In the genomic region with DNA sequence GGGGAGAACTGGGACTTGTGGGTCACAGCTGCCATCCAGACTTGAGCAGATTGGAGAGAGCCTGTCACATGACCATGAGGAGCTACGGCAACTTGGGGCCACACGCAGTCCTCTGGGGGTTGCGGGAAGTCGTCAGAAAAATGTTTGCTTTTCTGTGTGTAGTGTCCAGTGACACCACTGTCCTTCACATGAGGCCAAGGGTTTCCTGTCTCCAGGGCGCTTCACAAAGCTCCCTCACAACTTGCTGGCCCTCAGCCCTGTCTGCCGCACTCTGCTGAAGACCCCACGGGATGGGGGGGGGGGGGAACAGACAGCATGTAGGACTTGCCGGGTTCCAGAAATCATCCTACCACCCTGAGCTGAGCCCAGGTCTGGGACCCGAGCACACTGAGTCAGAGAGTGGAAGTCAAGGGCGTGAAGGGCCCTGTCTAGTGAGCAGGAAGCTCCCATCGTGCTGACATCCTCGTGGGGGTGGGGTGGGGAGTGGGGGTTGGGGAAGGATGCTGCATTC, we compare ENCODE assay signal across 8 mouse cellular contexts. TPM values are rescaled to one million over a fixed set of nuclear protein-coding genes. Genes with fewer than 3 reads are reported as not detected.
DNase-seq lines count a peak whose midpoint lies in the region; ATAC-seq lines count a peak whose summit lies in the region.

No protein-coding gene starts in this region.

- DNase-seq in kidney, adult 9 months: no peak
- no peak for DNase-seq in intestine, embryonic 14.5 days (ENCODE audit: low spot score)
- DNase-seq in c-Kit-positive CD71-positive TER-119-positive erythroid progenitor cells, embryonic 14.5 days (ENCODE audit: low spot score): no peak
- no peak for DNase-seq in cerebellum, adult 11 months
- no peak for DNase-seq in T-cell, adult 2 months (ENCODE audit: low spot score)

- H3K4me2 ChIP-seq in kidney, embryonic 15.5 days: peak overlapping the region; percentile 37
- H3K4me2 ChIP-seq in embryonic facial prominence, embryonic 12.5 days (replicated peaks): peak overlapping the region; percentile 38
- H3K4me2 ChIP-seq in intestine, embryonic 14.5 days (ENCODE audit: low read length): no peak overlapping the region; the same call in 1 of the 2 replicates
- peak overlapping the region; percentile 29 for H3K4me2 ChIP-seq in midbrain, embryonic 15.5 days

- peak; percentile 12; the same call in 1 of the 2 replicates for ATAC-seq in kidney, embryonic 15.5 days (replicated peaks; ENCODE audit: low FRiP score)
- no peak for ATAC-seq in embryonic facial prominence, embryonic 12.5 days (ENCODE audit: insufficient number of reproducible peaks, insufficient read depth, low FRiP score, low TSS enrichment)
- ATAC-seq in intestine, embryonic 14.5 days (replicated peaks; ENCODE audit: low FRiP score, low TSS enrichment, low read depth): no peak
- peak; percentile 57 for ATAC-seq in midbrain, embryonic 15.5 days (replicated peaks)

- H3K36me3 ChIP-seq in kidney, embryonic 15.5 days: no peaks in the 10 kb centered on the region
- H3K36me3 ChIP-seq in embryonic facial prominence, embryonic 12.5 days: no peaks in the 10 kb centered on the region
- no peaks in the 10 kb centered on the region for H3K36me3 ChIP-seq in intestine, embryonic 14.5 days (ENCODE audit: control insufficient read depth, insufficient read depth, low read length)
- no peaks in the 10 kb centered on the region for H3K36me3 ChIP-seq in midbrain, embryonic 15.5 days (replicated peaks)

- H3K4me3 ChIP-seq in kidney, embryonic 15.5 days (replicated peaks): no peak overlapping the region
- no peak overlapping the region for H3K4me3 ChIP-seq in embryonic facial prominence, embryonic 12.5 days
- H3K4me3 ChIP-seq in intestine, embryonic 14.5 days (ENCODE audit: low read depth, low read length): no peak overlapping the region
- H3K4me3 ChIP-seq in midbrain, embryonic 15.5 days: no peak overlapping the region

- H3K9me3 ChIP-seq in kidney, embryonic 15.5 days (replicated peaks): no peaks in the 10 kb centered on the region
- H3K9me3 ChIP-seq in embryonic facial prominence, embryonic 12.5 days: no peaks in the 10 kb centered on the region
- H3K9me3 ChIP-seq in intestine, embryonic 14.5 days (ENCODE audit: control insufficient read depth, low read length): no peaks in the 10 kb centered on the region
- H3K9me3 ChIP-seq in midbrain, embryonic 15.5 days: no peaks in the 10 kb centered on the region

- peaks cover 50% of the 10 kb centered on the region for H3K4me1 ChIP-seq in kidney, embryonic 15.5 days
- H3K4me1 ChIP-seq in embryonic facial prominence, embryonic 12.5 days: peaks cover 47% of the 10 kb centered on the region
- H3K4me1 ChIP-seq in intestine, embryonic 14.5 days (replicated peaks; ENCODE audit: control insufficient read depth, insufficient read depth, low read length): peaks cover 36% of the 10 kb centered on the region
- H3K4me1 ChIP-seq in midbrain, embryonic 15.5 days: peaks cover 47% of the 10 kb centered on the region

- no peaks in the 10 kb centered on the region for H3K27me3 ChIP-seq in kidney, embryonic 15.5 days
- no peaks in the 10 kb centered on the region for H3K27me3 ChIP-seq in embryonic facial prominence, embryonic 12.5 days
- H3K27me3 ChIP-seq in intestine, embryonic 14.5 days (replicated peaks; ENCODE audit: control insufficient read depth, insufficient read depth, low read length): no peaks in the 10 kb centered on the region
- H3K27me3 ChIP-seq in midbrain, embryonic 15.5 days (replicated peaks): no peaks in the 10 kb centered on the region

- peak overlapping the region; percentile 21; the same call in 1 of the 2 replicates for H3K9ac ChIP-seq in kidney, embryonic 15.5 days
- peak overlapping the region; percentile 29; the same call in 1 of the 2 replicates for H3K9ac ChIP-seq in embryonic facial prominence, embryonic 12.5 days
- no peak overlapping the region for H3K9ac ChIP-seq in intestine, embryonic 14.5 days (ENCODE audit: low read length)
- 0 out of 2 replicates have a peak overlapping the region, but pooled peaks have one; percentile 2 for H3K9ac ChIP-seq in midbrain, embryonic 15.5 days

- 13% methylated on average over 12 of the region's 12 CpGs for WGBS in kidney, embryonic 15.5 days
- 9% methylated on average over 12 of the region's 12 CpGs for WGBS in embryonic facial prominence, embryonic 12.5 days
- WGBS in intestine, embryonic 14.5 days: 24% methylated on average over 12 of the region's 12 CpGs
- WGBS in midbrain, embryonic 15.5 days: 2% methylated on average over 12 of the region's 12 CpGs

- H3K27ac ChIP-seq in kidney, embryonic 15.5 days: peak overlapping the region; percentile 71
- peak overlapping the region; percentile 72 for H3K27ac ChIP-seq in embryonic facial prominence, embryonic 12.5 days
- H3K27ac ChIP-seq in intestine, embryonic 14.5 days (ENCODE audit: low read depth): peak overlapping the region; percentile 43; the same call in 1 of the 2 replicates
- H3K27ac ChIP-seq in midbrain, embryonic 15.5 days: peak overlapping the region; percentile 80

RNA-seq across cellular contexts. Expression of a gene that starts 16.4 kb away (rescaled TPM):
- polyA plus RNA-seq in kidney, embryonic 15.5 days (2015; fragmentation: Nextera tagmentation; extraction: Ambion mirVana): 10.7 and 12.8 TPM in 2 replicates
- polyA plus RNA-seq in embryonic facial prominence, embryonic 12.5 days (2016; fragmentation: Nextera tagmentation; extraction: Ambion mirVana): 13.3 and 15.1 TPM in 2 replicates
- 9.9 and 13.1 TPM in 2 replicates for polyA plus RNA-seq in intestine, embryonic 14.5 days (2014; fragmentation: Nextera tagmentation; extraction: Ambion mirVana)
- 10.4 and 11.9 TPM in 2 replicates for polyA plus RNA-seq in midbrain, embryonic 15.5 days (2015; fragmentation: Nextera tagmentation; extraction: Ambion mirVana)

RNA-seq across cellular contexts. Expression of a gene that starts 18.7 kb away (rescaled TPM):
- 51.4 and 53.6 TPM in 2 replicates for polyA plus RNA-seq in kidney, embryonic 15.5 days (2015; fragmentation: Nextera tagmentation; extraction: Ambion mirVana)
- polyA plus RNA-seq in embryonic facial prominence, embryonic 12.5 days (2016; fragmentation: Nextera tagmentation; extraction: Ambion mirVana): 59.7 and 61.3 TPM in 2 replicates
- polyA plus RNA-seq in intestine, embryonic 14.5 days (2014; fragmentation: Nextera tagmentation; extraction: Ambion mirVana): 52.4 and 54.6 TPM in 2 replicates
- polyA plus RNA-seq in midbrain, embryonic 15.5 days (2015; fragmentation: Nextera tagmentation; extraction: Ambion mirVana): 71.7 and 73.1 TPM in 2 replicates

RNA-seq across cellular contexts. Expression of a gene that starts 18.7 kb away (rescaled TPM):
- polyA plus RNA-seq in kidney, embryonic 15.5 days (2015; fragmentation: Nextera tagmentation; extraction: Ambion mirVana): 53.5 and 57.4 TPM in 2 replicates
- polyA plus RNA-seq in embryonic facial prominence, embryonic 12.5 days (2016; fragmentation: Nextera tagmentation; extraction: Ambion mirVana): 53.0 and 59.7 TPM in 2 replicates
- 57.1 and 58.2 TPM in 2 replicates for polyA plus RNA-seq in intestine, embryonic 14.5 days (2014; fragmentation: Nextera tagmentation; extraction: Ambion mirVana)
- 51.9 and 55.3 TPM in 2 replicates for polyA plus RNA-seq in midbrain, embryonic 15.5 days (2015; fragmentation: Nextera tagmentation; extraction: Ambion mirVana)

RNA-seq across cellular contexts. Expression of a gene that starts 22.2 kb away (rescaled TPM):
- polyA plus RNA-seq in kidney, embryonic 15.5 days (2015; fragmentation: Nextera tagmentation; extraction: Ambion mirVana): 126 and 154 TPM in 2 replicates
- 339 and 355 TPM in 2 replicates for polyA plus RNA-seq in embryonic facial prominence, embryonic 12.5 days (2016; fragmentation: Nextera tagmentation; extraction: Ambion mirVana)
- 787 and 806 TPM in 2 replicates for polyA plus RNA-seq in intestine, embryonic 14.5 days (2014; fragmentation: Nextera tagmentation; extraction: Ambion mirVana)
- 1,376 and 1,480 TPM in 2 replicates for polyA plus RNA-seq in midbrain, embryonic 15.5 days (2015; fragmentation: Nextera tagmentation; extraction: Ambion mirVana)

Comparison
In these comparisons a context has a peak if more than half of its experiments do, and no peak if none do; other contexts are left out.
1. ATAC-seq: peak in kidney, embryonic 15.5 days (single experiment) and midbrain, embryonic 15.5 days (single experiment); none in embryonic facial prominence, embryonic 12.5 days (single experiment) and intestine, embryonic 14.5 days (single experiment).
2. Peak in every context shown above with its lines, with median percentiles within 50 percentile points of each other: H3K27ac ChIP-seq.